Mouse (Mus musculus) kidney, embryonic 15.5 days (tissue): ENCODE data around the gene Fam184b. TPM values are rescaled to one million over a fixed set of nuclear protein-coding genes. Genes with fewer than 3 reads are reported as not detected.

Experiments
- ATAC-seq: fragments of 200-750 bp; cut with Nextera tagmentation; replicated peaks from 2 replicates; pipeline ENCODE4 v1.8.0; 2017; ENCODE audit warnings: moderate TSS enrichment; ENCODE audit not compliant: low FRiP score
- H3K27ac ChIP-seq: fragments of 300-500 bp; sonication (generic); 2 replicates; pipeline ENCODE4 v1.5.1; 2015; ENCODE audit warnings: mild to moderate bottlenecking, inconsistent platforms
- H3K27me3 ChIP-seq: fragments of 300-500 bp; sonication (generic); 2 replicates; pipeline ENCODE4 v1.6.1; 2015; ENCODE audit warnings: inconsistent platforms
- H3K36me3 ChIP-seq: fragments of 300-500 bp; sonication (generic); 2 replicates; pipeline ENCODE4 v1.6.1; 2015; ENCODE audit warnings: inconsistent platforms
- H3K4me1 ChIP-seq: fragments of 300-500 bp; sonication (generic); 2 replicates; pipeline ENCODE4 v1.6.1; 2015; ENCODE audit warnings: inconsistent platforms
- H3K4me2 ChIP-seq: fragments of 300-500 bp; sonication (generic); 2 replicates; pipeline ENCODE4 v1.6.1; 2015; ENCODE audit warnings: moderate library complexity, mild to moderate bottlenecking, inconsistent platforms
- H3K4me3 ChIP-seq: fragments of 300-500 bp; sonication (generic); replicated peaks from 2 replicates; pipeline ENCODE4 v1.5.1; 2015; ENCODE audit warnings: mild to moderate bottlenecking, inconsistent platforms
- H3K9ac ChIP-seq: fragments of 300-500 bp; sonication (generic); 2 replicates; pipeline ENCODE4 v1.6.1; 2015; ENCODE audit warnings: mild to moderate bottlenecking, inconsistent platforms
- H3K9me3 ChIP-seq: fragments of 300-500 bp; sonication (generic); replicated peaks from 2 replicates; pipeline ENCODE4 v1.6.1; 2016; ENCODE audit warnings: inconsistent platforms
- WGBS: fragments of 180-500 bp; shearing (Covaris S2); methylation state at CpG from one replicate; pipeline ENCODE4 v1.1.7; 2015; ENCODE audit warnings: mixed read lengths; 5-methylcytosine and 5-hydroxymethylcytosine counted together
- polyA plus RNA-seq: library from polyadenylated mRNA; unstranded; fragments of >200 nt; fragmentation: Nextera tagmentation; extraction: Ambion mirVana; gene quantifications from 2 replicates; pipeline ENCODE4 v1.2.1, GENCODE M21; 2015

Fam184b gene
- polyA plus RNA-seq, 1 experiment from 2014 or later: 1.6 TPM

GRCm38 (mm10) chr5:45497564-45497963, 141.8 kb downstream of the Fam184b start:
- H3K9me3 ChIP-seq: no peaks in the 10 kb centered on the region
- H3K36me3 ChIP-seq: peaks cover 73% of the 10 kb centered on the region
- peaks cover 16% of the 10 kb centered on the region for H3K4me1 ChIP-seq
- H3K27me3 ChIP-seq: no peaks in the 10 kb centered on the region
- H3K27ac ChIP-seq: no peak overlapping the region
- whole genome bisulfite sequencing: 86% methylated on average over 5 of the region's 5 CpGs
- no peak for ATAC-seq
- H3K9ac ChIP-seq: no peak overlapping the region
- H3K4me2 ChIP-seq: no peak overlapping the region
- no peak overlapping the region for H3K4me3 ChIP-seq

- Histone ChIP-seq H3K9ac (no peak overlapping the region), H3K4me1 (peaks cover 17% of the 10 kb centered on the region), H3K9me3 (no peaks in the 10 kb centered on the region), H3K36me3 (peaks cover 67% of the 10 kb centered on the region), H3K27me3 (no peaks in the 10 kb centered on the region), H3K4me2 (no peak overlapping the region), H3K4me3 (no peak overlapping the region), H3K27ac (no peak overlapping the region)
- WGBS: 86% methylated on average over 12 of the region's 12 CpGs
- ATAC-seq: no peak
These were observed 142.4 kb downstream of the Fam184b start for GRCm38 (mm10) chr5:45496930-45497550.

GRCm38 (mm10) chr5:45496479-45496878, 142.9 kb downstream of the Fam184b start:
- Histone ChIP-seq H3K27me3 (no peaks in the 10 kb centered on the region), H3K36me3 (peaks cover 62% of the 10 kb centered on the region), H3K27ac (no peak overlapping the region), H3K4me2 (no peak overlapping the region), H3K4me1 (peaks cover 17% of the 10 kb centered on the region), H3K9ac (no peak overlapping the region), H3K4me3 (no peak overlapping the region), H3K9me3 (no peaks in the 10 kb centered on the region)
- 87% methylated on average over 4 of the region's 4 CpGs for WGBS
- ATAC-seq: no peak

- Histone ChIP-seq H3K4me2 (no peak overlapping the region), H3K36me3 (peaks cover 57% of the 10 kb centered on the region), H3K9me3 (no peaks in the 10 kb centered on the region), H3K4me1 (peaks cover 17% of the 10 kb centered on the region), H3K4me3 (no peak overlapping the region), H3K27ac (no peak overlapping the region), H3K27me3 (no peaks in the 10 kb centered on the region), H3K9ac (no peak overlapping the region)
- no peak for ATAC-seq
These were observed 143.4 kb downstream of the Fam184b start for GRCm38 (mm10) chr5:45496042-45496441.

GRCm38 (mm10) chr5:45495429-45495975, 143.9 kb downstream of the Fam184b start:
- Histone ChIP-seq H3K9ac (no peak overlapping the region), H3K4me1 (peaks cover 17% of the 10 kb centered on the region), H3K27me3 (no peaks in the 10 kb centered on the region), H3K4me2 (no peak overlapping the region), H3K36me3 (peaks cover 52% of the 10 kb centered on the region), H3K27ac (no peak overlapping the region), H3K4me3 (no peak overlapping the region), H3K9me3 (no peaks in the 10 kb centered on the region)
- 85% methylated on average over 3 of the region's 3 CpGs for whole genome bisulfite sequencing
- no peak for ATAC-seq

- Histone ChIP-seq H3K36me3 (peaks cover 40% of the 10 kb centered on the region), H3K27me3 (no peaks in the 10 kb centered on the region), H3K4me2 (peak overlapping the region; percentile 78), H3K4me1 (peaks cover 17% of the 10 kb centered on the region), H3K27ac (peak overlapping the region; percentile 88; the same call in 1 of the 2 replicates), H3K9ac (peak overlapping the region; percentile 83), H3K4me3 (peak overlapping the region; percentile 87), H3K9me3 (no peaks in the 10 kb centered on the region)
- WGBS: 39% methylated on average over 9 of the region's 9 CpGs
- no peak; the same call in 1 of the 2 replicates for ATAC-seq
These were observed 145.2 kb downstream of the Fam184b start for GRCm38 (mm10) chr5:45494093-45494755.

- Histone ChIP-seq H3K9ac (peak within 1 kb of the TSS; percentile 83), H3K27me3 (no peaks in the 10 kb centered on the region), H3K4me3 (peak within 1 kb of the TSS; percentile 87), H3K4me1 (peaks cover 17% of the 10 kb centered on the region), H3K27ac (peak within 1 kb of the TSS; percentile 88), H3K36me3 (peaks cover 32% of the 10 kb centered on the region), H3K9me3 (no peaks in the 10 kb centered on the region), H3K4me2 (peak within 1 kb of the TSS; percentile 78)
- WGBS: under 1% methylated on average over 78 of the region's 78 CpGs
- ATAC-seq: peak; percentile 96
These were observed 146.0 kb downstream of the Fam184b start, which contains the start of gene Lap3 for GRCm38 (mm10) chr5:45493191-45494092. Lap3 (plus strand) TSS chr5:45493374.

- Histone ChIP-seq H3K9ac (no peak overlapping the region), H3K4me2 (no peak overlapping the region), H3K9me3 (no peaks in the 10 kb centered on the region), H3K4me1 (peaks cover 17% of the 10 kb centered on the region), H3K27me3 (no peaks in the 10 kb centered on the region), H3K27ac (no peak overlapping the region), H3K4me3 (no peak overlapping the region), H3K36me3 (peaks cover 16% of the 10 kb centered on the region)
- ATAC-seq: no peak
- WGBS: 66% methylated on average over 4 of the region's 4 CpGs
These were observed 147.6 kb downstream of the Fam184b start for GRCm38 (mm10) chr5:45491776-45492175.

- Histone ChIP-seq H3K4me2 (no peak overlapping the region), H3K4me1 (no peaks in the 10 kb centered on the region), H3K9ac (no peak overlapping the region), H3K36me3 (no peaks in the 10 kb centered on the region), H3K27me3 (no peaks in the 10 kb centered on the region), H3K27ac (no peak overlapping the region), H3K9me3 (no peaks in the 10 kb centered on the region), H3K4me3 (no peak overlapping the region)
- no peak for ATAC-seq
- WGBS: 81% methylated on average over 1 of the region's 1 CpGs
These were observed 155.8 kb downstream of the Fam184b start for GRCm38 (mm10) chr5:45483654-45484053.

- H3K4me1 ChIP-seq: no peaks in the 10 kb centered on the region
- H3K9ac ChIP-seq: no peak overlapping the region
- H3K27ac ChIP-seq: no peak overlapping the region
- ATAC-seq: no peak
- no peak overlapping the region for H3K4me2 ChIP-seq
- WGBS: 57% methylated on average over 3 of the region's 3 CpGs
- no peaks in the 10 kb centered on the region for H3K27me3 ChIP-seq
- no peak overlapping the region for H3K4me3 ChIP-seq
- no peaks in the 10 kb centered on the region for H3K9me3 ChIP-seq
- no peaks in the 10 kb centered on the region for H3K36me3 ChIP-seq
These were observed 156.8 kb downstream of the Fam184b start for GRCm38 (mm10) chr5:45482607-45483006.

GRCm38 (mm10) chr5:45481125-45481524, 158.3 kb downstream of the Fam184b start:
- Histone ChIP-seq H3K9ac (no peak overlapping the region), H3K9me3 (no peaks in the 10 kb centered on the region), H3K36me3 (no peaks in the 10 kb centered on the region), H3K4me2 (no peak overlapping the region), H3K27me3 (no peaks in the 10 kb centered on the region), H3K4me3 (no peak overlapping the region), H3K27ac (no peak overlapping the region), H3K4me1 (peaks cover 4% of the 10 kb centered on the region; the same call in 1 of the 2 replicates)
- no peak for ATAC-seq
- WGBS: 89% methylated on average over 2 of the region's 2 CpGs

GRCm38 (mm10) chr5:45480066-45480465, 159.3 kb downstream of the Fam184b start:
- ATAC-seq: no peak
- no peak overlapping the region for H3K27ac ChIP-seq
- WGBS: 97% methylated on average over 1 of the region's 1 CpGs

More at GRCm38 (mm10) chr5:45480066-45480465, 159.3 kb downstream of the Fam184b start:
- Histone ChIP-seq H3K36me3 (no peaks in the 10 kb centered on the region), H3K4me1 (peaks cover 8% of the 10 kb centered on the region), H3K27me3 (no peaks in the 10 kb centered on the region), H3K4me3 (no peak overlapping the region), H3K4me2 (no peak overlapping the region), H3K9me3 (no peaks in the 10 kb centered on the region), H3K9ac (no peak overlapping the region)
